Comparison of ENCODE assay signal across 10 mouse cellular contexts in the genomic region with DNA sequence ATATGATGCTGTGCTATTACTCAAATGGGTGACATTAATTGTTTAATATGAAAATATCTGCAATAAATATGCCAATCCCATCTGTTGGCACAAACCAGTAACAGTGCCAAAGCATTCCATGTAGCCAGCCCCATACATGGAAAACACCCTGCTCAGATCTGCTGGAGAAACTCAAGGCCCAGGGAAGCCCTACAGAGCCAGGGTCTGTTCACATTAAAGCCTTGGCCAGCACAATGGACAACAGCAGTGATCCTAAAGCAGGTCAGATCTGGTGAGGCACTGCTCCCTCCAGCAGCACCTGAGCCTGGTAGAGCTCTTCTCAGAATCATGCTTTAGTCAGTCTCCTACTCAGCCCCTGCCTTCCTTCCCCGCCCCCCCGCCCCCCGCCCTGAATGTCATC.
"Had no signal": no experiment of that assay in that cellular context is flagged by ENCODE, and none has a peak within 500 bp of the region (broad histone marks: within the 10 kb centered on the region; RNA-seq: fewer than 3 reads in every experiment).

No protein-coding gene starts in this region.

- DNase-seq: kidney, adult 9 months; kidney, postnatal 10 days; kidney, postnatal 4 days; left cerebral cortex, postnatal 4 days; lung, adult 2 months; lung, postnatal 4 days; midbrain, embryonic 14.5 days; right cerebral cortex, adult 18-20 months; right cerebral cortex, postnatal 25 days; thymus, postnatal 36 days had no signal
